Mouse (Mus musculus) skeletal muscle tissue, postnatal 0 days (tissue): ENCODE results near the gene Hpcal4. TPM values are rescaled to one million over a fixed set of nuclear protein-coding genes. Genes with fewer than 3 reads are reported as not detected.

Experiments
- polyA plus RNA-seq: library from polyadenylated mRNA; unstranded; fragments of >200 nt; fragmentation: Nextera tagmentation; extraction: Ambion mirVana; gene quantifications from 2 replicates; pipeline ENCODE4 v1.2.1, GENCODE M21; 2015

Gene Hpcal4
- polyA plus RNA-seq: 0.17 and 0.23 TPM in 2 replicates

GRCm38 (mm10) chr4:123182328-123183238, at the start of gene Hpcal4:
Gene Hpcal4, plus strand, starts transcription at chr4:123183227.

GRCm38 (mm10) chr4:123139513-123140154, 43.4 kb upstream of the Hpcal4 start, which contains the start of gene Ppie:
Gene Ppie, minus strand, starts transcription at chr4:123139951.

GRCm38 (mm10) chr4:123201186-123202093, 18.4 kb downstream of the Hpcal4 start, which contains the start of gene Nt5c1a:
Gene Nt5c1a, plus strand, starts transcription at chr4:123201504.

GRCm38 (mm10) chr4:123233492-123234084, 50.6 kb downstream of the Hpcal4 start, which contains the start of gene Heyl:
Gene Heyl, plus strand, starts transcription at chr4:123233556.

Other genes starting within 250 kb of the Hpcal4 start
- 0.32 and 1.0 TPM in 2 replicates for gene Mfsd2a, start 222.0 kb upstream of the Hpcal4 start, polyA plus RNA-seq
- 4.6 and 5.8 TPM in 2 replicates for gene Mycl, start 187.6 kb upstream of the Hpcal4 start, polyA plus RNA-seq
- gene Trit1, start 166.6 kb upstream of the Hpcal4 start, polyA plus RNA-seq: 12.5 and 12.8 TPM in 2 replicates
- 0.17 TPM in 1 of 2 replicates, not detected in the other for gene Bmp8b, start 78.1 kb upstream of the Hpcal4 start, polyA plus RNA-seq
- not detected in 2 replicates for gene Oxct2b, start 67.0 kb upstream of the Hpcal4 start, polyA plus RNA-seq
- 32.2 and 38.3 TPM in 2 replicates for gene Ppie, start 43.3 kb upstream of the Hpcal4 start, polyA plus RNA-seq
- 0.41 and 0.59 TPM in 2 replicates for gene Nt5c1a, start 18.3 kb downstream of the Hpcal4 start, polyA plus RNA-seq
- 10.5 and 11.1 TPM in 2 replicates for gene Heyl, start 50.3 kb downstream of the Hpcal4 start, polyA plus RNA-seq
- gene Pabpc4, start 79.1 kb downstream of the Hpcal4 start, polyA plus RNA-seq: 62.9 and 72.8 TPM in 2 replicates
- gene Oxct2a, start 140.4 kb downstream of the Hpcal4 start, polyA plus RNA-seq: not detected in 2 replicates
- gene Bmp8a, start 160.0 kb downstream of the Hpcal4 start, polyA plus RNA-seq: 0.48 and 0.60 TPM in 2 replicates